Mouse (Mus musculus) layer of hippocampus, postnatal 14 days (tissue): Measurements from ENCODE around the gene Smurf1. TPM values are rescaled to one million over a fixed set of nuclear protein-coding genes. Genes with fewer than 3 reads are reported as not detected.
A peak's percentile ranks its signal among the peaks of the same experiment; 100 is the strongest.

Source experiments
- DNase-seq, 2 experiments: peaks; one replicate each; pipeline ENCODE4 v3.0.0; 2021 to 2022; ENCODE audit warnings: low spot score in 2 of 2, mixed read lengths in 1 of 2
- total RNA-seq, 2 experiments: library from RNA; stranded (reverse); gene quantifications; 2 replicates each; pipeline ENCODE4 v1.2.3; 2021

Gene Smurf1
- total RNA-seq, 2 experiments from 2014 or later: 39.0 to 39.7 TPM

- no peak for DNase-seq
Observed at GRCm38 (mm10) chr5:144872326-144872725, 93.3 kb downstream of the Smurf1 start.

- no peak for DNase-seq
Observed at GRCm38 (mm10) chr5:144871775-144872174, 93.9 kb downstream of the Smurf1 start.

GRCm38 (mm10) chr5:144870782-144871181 lies 94.9 kb downstream of the Smurf1 start:
- DNase-seq: no peak

- no peak for DNase-seq
Observed at GRCm38 (mm10) chr5:144869466-144869865, 96.2 kb downstream of the Smurf1 start.

GRCm38 (mm10) chr5:144866923-144867322 lies 98.7 kb downstream of the Smurf1 start:
- no peak for DNase-seq

- no peak for DNase-seq
Observed at GRCm38 (mm10) chr5:144860913-144861312, 104.7 kb downstream of the Smurf1 start.

- DNase-seq: no peak
Observed at GRCm38 (mm10) chr5:144859284-144859683, 106.4 kb downstream of the Smurf1 start.

- no peak for DNase-seq
Observed at GRCm38 (mm10) chr5:144858527-144858926, 107.1 kb downstream of the Smurf1 start.

GRCm38 (mm10) chr5:144855936-144856335 lies 109.7 kb downstream of the Smurf1 start:
- no peak for DNase-seq

GRCm38 (mm10) chr5:144853931-144854330 lies 111.7 kb downstream of the Smurf1 start:
- DNase-seq: no peak

GRCm38 (mm10) chr5:144851820-144852219 lies 113.8 kb downstream of the Smurf1 start:
- DNase-seq: no peak

- no peak for DNase-seq
Observed at GRCm38 (mm10) chr5:144849932-144850331, 115.7 kb downstream of the Smurf1 start.

- no peak for DNase-seq
Observed at GRCm38 (mm10) chr5:144848735-144849134, 116.9 kb downstream of the Smurf1 start.

- DNase-seq: peak in 1 of 2 experiments; percentile 58
Observed at GRCm38 (mm10) chr5:144845352-144845751, 120.3 kb downstream of the Smurf1 start.

- peak in 1 of 2 experiments; percentile 52 for DNase-seq
Observed at GRCm38 (mm10) chr5:144836100-144836499, 129.5 kb downstream of the Smurf1 start.

GRCm38 (mm10) chr5:144831840-144832469 lies 133.7 kb downstream of the Smurf1 start:
- no peak for DNase-seq

- no peak for DNase-seq
Observed at GRCm38 (mm10) chr5:144829631-144830030, 136.0 kb downstream of the Smurf1 start.

GRCm38 (mm10) chr5:144828365-144829102 lies 137.1 kb downstream of the Smurf1 start:
- peak in 1 of 2 experiments; percentile 49 for DNase-seq
